Mouse (Mus musculus): ENCODE data around the gene Ncf2. TPM values are rescaled to one million over a fixed set of nuclear protein-coding genes. Genes with fewer than 3 reads are reported as not detected.

Ncf2 gene
- polyA plus RNA-seq, 1 experiment from 2014 or later = 2.6 TPM

GRCm38 (mm10) chr1:152786953-152787352, 13.0 kb upstream of the Ncf2 start:
- Histone ChIP-seq H3K27me3 (replicated peaks; ENCODE audit: low read depth, poor library complexity, severe bottlenecking) (no peaks in the 10 kb centered on the region), H3K4me3 (no peak overlapping the region), H3K36me3 (replicated peaks) (no peaks in the 10 kb centered on the region), H3K27ac (replicated peaks) (no peak overlapping the region), H3K9me3 (no peaks in the 10 kb centered on the region), H3K4me1 (peaks cover 28% of the 10 kb centered on the region)
- no peak for DNase-seq (ENCODE audit: low spot score)
- 89% methylated on average over 4 of the region's 4 CpGs for WGBS

- peak; percentile 25 for DNase-seq (ENCODE audit: low spot score)
- no peaks in the 10 kb centered on the region for H3K27me3 ChIP-seq (replicated peaks; ENCODE audit: low read depth, poor library complexity, severe bottlenecking)
- no peaks in the 10 kb centered on the region for H3K9me3 ChIP-seq
- no peak overlapping the region for H3K4me3 ChIP-seq
- peak overlapping the region; percentile 27 for H3K27ac ChIP-seq (replicated peaks)
- no peaks in the 10 kb centered on the region for H3K36me3 ChIP-seq (replicated peaks)
- peaks cover 37% of the 10 kb centered on the region for H3K4me1 ChIP-seq
- WGBS = 18% methylated on average over 4 of the region's 4 CpGs
Measured at GRCm38 (mm10) chr1:152788121-152788660, 11.8 kb upstream of the Ncf2 start.

DNA sequence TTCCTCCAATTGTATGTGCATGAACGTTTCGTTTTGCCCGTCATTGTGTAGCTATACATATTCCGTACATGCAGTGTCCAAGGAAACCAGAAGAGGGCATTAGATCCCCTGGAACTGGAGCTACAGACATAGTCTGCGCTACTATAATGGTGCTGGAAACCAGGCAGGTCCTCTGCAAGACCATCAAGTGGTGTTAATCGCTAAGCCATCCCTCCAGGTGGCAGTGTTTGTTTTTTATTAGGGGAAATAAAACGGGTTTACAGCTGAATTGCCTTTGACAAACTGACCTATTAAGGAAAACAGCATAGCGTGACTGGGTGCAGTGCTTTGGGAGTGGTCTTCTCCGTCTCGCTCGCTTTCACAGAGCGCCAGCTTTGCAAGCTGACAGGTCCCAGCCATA, 9.7 kb upstream of the Ncf2 start:
- 27% methylated on average over 12 of the region's 12 CpGs for WGBS
- H3K36me3 ChIP-seq (replicated peaks) = no peaks in the 10 kb centered on the region
- DNase-seq (ENCODE audit: low spot score) = peak; percentile 43
- H3K27me3 ChIP-seq (replicated peaks; ENCODE audit: low read depth, poor library complexity, severe bottlenecking) = no peaks in the 10 kb centered on the region
- H3K27ac ChIP-seq (replicated peaks) = no peak overlapping the region
- H3K4me3 ChIP-seq = no peak overlapping the region
- H3K9me3 ChIP-seq = no peaks in the 10 kb centered on the region
- H3K4me1 ChIP-seq = peaks cover 46% of the 10 kb centered on the region

DNA sequence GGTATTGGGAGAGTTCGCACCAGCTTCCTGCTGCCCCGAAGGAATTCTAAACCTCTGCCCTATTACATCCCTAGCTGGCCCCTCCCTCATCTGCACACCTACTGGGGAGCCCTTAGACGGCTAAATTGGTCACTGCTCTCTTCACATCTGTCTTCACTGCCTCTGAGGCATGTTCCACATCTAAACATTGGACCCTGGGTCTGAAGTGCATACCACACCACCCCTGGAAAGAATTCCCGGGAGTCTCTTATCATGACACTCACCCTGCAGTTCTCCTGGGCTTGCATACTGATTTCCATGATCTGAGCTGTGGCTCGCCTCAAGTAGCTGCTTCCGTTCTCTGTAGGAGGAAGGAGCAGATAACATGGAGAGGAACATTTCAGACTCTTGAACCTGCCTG, 9.2 kb upstream of the Ncf2 start:
- DNase-seq (ENCODE audit: low spot score) = no peak

DNA sequence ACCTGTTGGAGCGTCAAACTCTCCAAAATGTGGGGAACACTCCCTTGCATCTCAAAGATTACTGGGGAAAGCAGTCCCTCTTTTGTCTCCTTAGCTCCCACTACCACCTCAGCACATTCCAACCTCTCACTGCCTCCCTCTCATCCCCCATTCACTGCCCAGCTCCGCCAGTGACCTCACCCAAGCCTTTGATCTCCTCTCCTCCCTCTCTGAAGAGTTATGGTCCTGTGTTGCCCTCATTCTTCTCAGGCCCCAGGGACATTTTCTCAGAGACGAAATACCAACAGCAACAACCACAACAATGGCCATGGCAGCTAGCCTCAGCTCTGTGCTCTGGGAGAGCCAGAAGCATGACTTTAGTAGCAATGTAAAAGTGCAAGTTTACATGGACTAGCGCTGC, 8.7 kb upstream of the Ncf2 start:
- peak overlapping the region; percentile 58; the same call in 1 of the 2 replicates for H3K27ac ChIP-seq (replicated peaks)
- H3K4me3 ChIP-seq = no peak overlapping the region
- DNase-seq (ENCODE audit: low spot score) = peak; percentile 32
- 27% methylated on average over 4 of the region's 4 CpGs for whole genome bisulfite sequencing
- H3K4me1 ChIP-seq = peaks cover 46% of the 10 kb centered on the region
- H3K36me3 ChIP-seq (replicated peaks) = no peaks in the 10 kb centered on the region
- H3K27me3 ChIP-seq (replicated peaks; ENCODE audit: low read depth, poor library complexity, severe bottlenecking) = no peaks in the 10 kb centered on the region
- no peaks in the 10 kb centered on the region for H3K9me3 ChIP-seq

More for the DNA sequence above, 9.2 kb upstream of the Ncf2 start:
- peaks cover 46% of the 10 kb centered on the region for H3K4me1 ChIP-seq
- H3K27ac ChIP-seq (replicated peaks) = 0 out of 2 replicates have a peak overlapping the region, but pooled peaks have one; percentile 58
- 24% methylated on average over 6 of the region's 6 CpGs for WGBS
- no peaks in the 10 kb centered on the region for H3K9me3 ChIP-seq
- H3K36me3 ChIP-seq (replicated peaks) = no peaks in the 10 kb centered on the region
- no peak overlapping the region for H3K4me3 ChIP-seq
- no peaks in the 10 kb centered on the region for H3K27me3 ChIP-seq (replicated peaks; ENCODE audit: low read depth, poor library complexity, severe bottlenecking)

DNA sequence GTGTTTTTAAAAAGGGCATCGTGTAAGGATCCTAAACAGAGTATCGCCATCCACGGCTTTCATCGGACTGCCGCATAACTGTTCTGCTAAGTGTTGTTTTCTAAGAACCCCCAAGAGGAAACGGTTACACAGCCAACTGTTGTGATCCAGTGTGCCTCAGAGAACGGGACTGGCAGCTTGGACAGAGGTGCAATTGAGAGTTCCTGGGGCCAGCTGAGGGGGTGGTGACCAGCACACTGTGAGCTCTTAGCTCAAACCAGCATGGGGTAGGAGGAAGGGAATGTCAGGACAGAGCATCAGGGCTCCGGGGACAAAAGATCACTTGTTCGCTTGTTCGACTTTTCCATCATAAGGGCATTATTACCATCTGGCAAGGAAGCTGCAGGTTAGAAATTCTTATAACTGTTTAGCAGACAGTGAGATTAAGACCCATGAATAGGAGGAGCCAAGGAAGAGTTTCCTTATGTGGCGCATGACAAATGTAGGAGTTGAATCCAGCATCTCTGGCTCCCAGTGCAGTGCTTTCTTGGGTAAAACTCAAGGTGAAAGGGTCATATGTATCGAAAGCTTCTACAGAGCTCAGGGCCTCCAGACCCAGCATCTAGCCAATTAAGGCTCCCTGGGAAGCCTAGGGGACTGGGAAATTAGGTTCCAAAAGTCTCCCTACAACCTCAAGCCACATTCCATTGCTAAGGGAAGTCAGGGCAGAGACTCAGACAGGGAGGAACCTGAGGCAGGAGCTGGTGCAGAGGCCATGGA, 7.1 kb upstream of the Ncf2 start:
- Histone ChIP-seq H3K27ac (replicated peaks) (peak overlapping the region; percentile 57), H3K4me3 (0 out of 2 replicates have a peak overlapping the region, but pooled peaks have one; percentile 9), H3K36me3 (replicated peaks) (no peaks in the 10 kb centered on the region), H3K9me3 (no peaks in the 10 kb centered on the region), H3K4me1 (peaks cover 41% of the 10 kb centered on the region), H3K27me3 (replicated peaks; ENCODE audit: low read depth, poor library complexity, severe bottlenecking) (no peaks in the 10 kb centered on the region)
- 18% methylated on average over 12 of the region's 12 CpGs for WGBS
- DNase-seq (ENCODE audit: low spot score) = peak; percentile 52

DNA sequence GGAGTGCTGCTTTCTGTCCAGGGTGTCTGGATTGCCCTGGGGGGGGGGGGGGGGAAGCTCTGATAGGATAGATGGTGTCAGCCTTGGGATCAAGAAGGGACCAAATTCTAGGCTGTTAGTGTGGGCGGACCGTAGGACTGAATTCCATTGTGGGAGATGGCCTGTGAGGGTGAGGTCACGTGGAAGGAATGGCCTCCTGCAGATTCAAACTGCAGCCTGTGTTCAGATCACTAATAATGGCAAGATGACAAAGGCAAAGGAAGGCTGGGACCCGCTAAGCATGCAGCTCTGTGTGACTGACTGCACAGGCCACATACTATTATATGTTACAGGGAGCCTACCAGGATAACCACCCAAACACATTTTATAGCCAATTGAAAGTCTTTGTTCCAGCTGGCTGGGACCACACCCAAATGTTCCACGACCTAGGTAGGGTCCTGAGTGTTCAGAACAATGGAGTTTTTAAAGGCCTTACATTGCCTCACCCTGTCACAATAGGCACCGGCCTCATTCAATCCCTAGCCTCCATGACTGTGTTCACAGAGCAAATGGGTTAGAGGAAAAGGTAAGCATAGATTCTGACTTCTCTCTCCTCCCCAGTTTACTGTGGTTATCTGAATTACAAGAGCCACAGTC, 6.4 kb upstream of the Ncf2 start:
- H3K27ac ChIP-seq (replicated peaks) = peak overlapping the region; percentile 57
- WGBS = 36% methylated on average over 6 of the region's 6 CpGs
- no peak overlapping the region for H3K4me3 ChIP-seq
- H3K36me3 ChIP-seq (replicated peaks) = no peaks in the 10 kb centered on the region
- DNase-seq (ENCODE audit: low spot score) = peak; percentile 31
- H3K9me3 ChIP-seq = no peaks in the 10 kb centered on the region
- H3K27me3 ChIP-seq (replicated peaks; ENCODE audit: low read depth, poor library complexity, severe bottlenecking) = no peaks in the 10 kb centered on the region
- peaks cover 34% of the 10 kb centered on the region for H3K4me1 ChIP-seq

DNA sequence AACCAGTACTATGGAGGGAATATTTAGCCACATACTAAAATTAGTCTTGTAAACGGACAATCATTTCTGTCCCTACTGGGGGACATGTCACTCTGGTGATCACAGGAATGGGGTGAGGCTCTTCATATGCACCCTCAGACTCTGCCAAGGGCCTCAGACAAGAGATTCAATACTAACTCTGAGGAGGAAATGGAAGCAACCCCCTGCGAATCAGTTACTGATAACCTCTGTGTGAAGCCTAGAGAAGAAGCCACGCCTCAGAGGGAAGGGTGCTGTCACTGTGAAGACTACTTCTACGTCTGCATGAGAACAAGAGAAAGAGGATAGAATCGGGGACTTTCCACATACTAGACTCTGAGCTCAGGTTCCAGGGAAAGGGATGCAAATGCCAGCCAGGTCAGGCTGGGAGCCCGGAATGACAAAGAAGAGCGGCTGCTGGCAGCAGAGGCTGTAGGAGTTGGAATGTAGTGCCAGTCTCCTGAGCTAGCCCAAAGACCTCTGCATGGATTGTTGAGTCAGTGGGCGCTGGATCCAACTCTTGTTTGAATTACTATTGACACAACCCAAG, 4.2 kb upstream of the Ncf2 start:
- WGBS = 70% methylated on average over 8 of the region's 8 CpGs
- H3K27ac ChIP-seq (replicated peaks) = no peak overlapping the region
- no peak for DNase-seq (ENCODE audit: low spot score)

DNA sequence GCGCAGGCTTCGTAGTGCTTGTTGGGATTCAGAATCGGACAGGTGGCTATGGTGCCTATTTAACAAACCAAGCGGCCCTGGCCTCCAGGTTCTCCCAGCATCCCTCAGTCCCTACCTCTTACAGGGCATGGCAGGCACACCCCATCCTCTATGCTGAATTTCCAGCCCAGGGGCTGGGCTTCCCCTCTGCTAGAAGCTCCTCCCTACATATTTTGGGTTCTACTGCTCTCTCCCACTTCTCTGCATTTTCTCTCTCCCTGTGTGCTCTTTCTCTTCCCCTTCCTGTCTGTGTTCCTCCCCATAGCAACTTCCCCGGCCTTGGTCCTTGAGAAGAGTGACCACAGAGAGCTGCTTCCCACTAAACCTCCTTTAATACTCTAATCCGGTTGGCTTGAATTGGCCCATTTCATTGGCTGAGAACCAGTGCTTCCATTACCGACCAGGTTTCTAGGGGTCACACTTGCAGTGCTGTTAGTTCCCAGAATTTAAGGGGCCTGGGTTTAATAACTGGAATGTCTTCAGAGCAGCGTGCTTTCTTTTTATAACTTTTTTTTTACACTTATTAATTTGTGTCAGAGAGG, 3.2 kb upstream of the Ncf2 start:
- no peaks in the 10 kb centered on the region for H3K9me3 ChIP-seq
- no peak overlapping the region for H3K4me3 ChIP-seq
- H3K27me3 ChIP-seq (replicated peaks; ENCODE audit: low read depth, poor library complexity, severe bottlenecking) = no peaks in the 10 kb centered on the region
- H3K36me3 ChIP-seq (replicated peaks) = no peaks in the 10 kb centered on the region
- no peak for DNase-seq (ENCODE audit: low spot score)
- no peak overlapping the region for H3K27ac ChIP-seq (replicated peaks)
- H3K4me1 ChIP-seq = peaks cover 35% of the 10 kb centered on the region
- 82% methylated on average over 8 of the region's 8 CpGs for WGBS

More for the DNA sequence above, 4.2 kb upstream of the Ncf2 start:
- Histone ChIP-seq H3K9me3 (no peaks in the 10 kb centered on the region), H3K4me1 (peaks cover 40% of the 10 kb centered on the region), H3K36me3 (replicated peaks) (no peaks in the 10 kb centered on the region), H3K27me3 (replicated peaks; ENCODE audit: low read depth, poor library complexity, severe bottlenecking) (no peaks in the 10 kb centered on the region), H3K4me3 (no peak overlapping the region)

DNA sequence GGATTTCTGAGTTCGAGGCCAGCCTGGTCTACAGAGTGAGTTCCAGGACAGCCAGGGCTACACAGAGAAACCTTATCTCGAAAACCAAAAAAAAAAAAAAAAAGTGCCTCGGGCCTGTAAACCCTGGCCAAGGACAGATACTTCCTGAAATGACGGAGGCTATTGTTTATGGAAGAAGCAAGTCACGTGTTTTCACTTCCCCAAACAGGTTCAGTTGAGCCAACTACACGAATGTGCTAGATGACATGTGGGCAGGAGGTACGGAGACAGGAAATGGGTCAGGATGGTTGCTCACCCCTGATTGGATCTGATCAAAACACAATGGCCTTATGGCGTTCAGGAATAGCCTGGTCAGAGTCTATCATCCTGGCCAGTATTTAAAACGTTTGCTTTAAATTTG, 1.9 kb upstream of the Ncf2 start:
- H3K9me3 ChIP-seq = no peaks in the 10 kb centered on the region
- WGBS = 67% methylated on average over 9 of the region's 9 CpGs
- H3K36me3 ChIP-seq (replicated peaks) = no peaks in the 10 kb centered on the region
- no peak overlapping the region for H3K4me3 ChIP-seq
- H3K4me1 ChIP-seq = peaks cover 29% of the 10 kb centered on the region
- DNase-seq (ENCODE audit: low spot score) = no peak
- no peak overlapping the region for H3K27ac ChIP-seq (replicated peaks)
- no peaks in the 10 kb centered on the region for H3K27me3 ChIP-seq (replicated peaks; ENCODE audit: low read depth, poor library complexity, severe bottlenecking)

- H3K27me3 ChIP-seq (replicated peaks; ENCODE audit: low read depth, poor library complexity, severe bottlenecking) = no peaks in the 10 kb centered on the region
- WGBS = 87% methylated on average over 13 of the region's 13 CpGs
- no peaks in the 10 kb centered on the region for H3K9me3 ChIP-seq
- DNase-seq (ENCODE audit: low spot score) = no peak
- no peaks in the 10 kb centered on the region for H3K36me3 ChIP-seq (replicated peaks)
- H3K4me1 ChIP-seq = peaks cover 18% of the 10 kb centered on the region
- H3K4me3 ChIP-seq = no peak overlapping the region
- no peak overlapping the region for H3K27ac ChIP-seq (replicated peaks)
Measured at GRCm38 (mm10) chr1:152800633-152801176, 711 bp downstream of the Ncf2 start.

GRCm38 (mm10) chr1:152804907-152805306, 4.9 kb downstream of the Ncf2 start:
- Histone ChIP-seq H3K9me3 (no peaks in the 10 kb centered on the region), H3K27me3 (replicated peaks; ENCODE audit: low read depth, poor library complexity, severe bottlenecking) (no peaks in the 10 kb centered on the region), H3K36me3 (replicated peaks) (no peaks in the 10 kb centered on the region), H3K4me3 (no peak overlapping the region), H3K4me1 (peaks cover 32% of the 10 kb centered on the region), H3K27ac (replicated peaks) (no peak overlapping the region)
- WGBS = 86% methylated on average over 6 of the region's 6 CpGs
- no peak for DNase-seq (ENCODE audit: low spot score)

Measured in embryonic facial prominence, embryonic 10.5 days (tissue).